Mouse (Mus musculus) midbrain, embryonic 10.5 days (tissue): ENCODE measurements at regions not wholly inside any gene's neighbourhood (a gene's known extent, or its start where the extent isn't known, plus 50 kb on each side); places are given as distances from the start of the nearest gene placed in this dataset.

Source experiments
- DNase-seq: peaks from one replicate; pipeline ENCODE4 v3.0.0-alpha.2; 2017; ENCODE audit warnings: low spot score
- H3K27ac ChIP-seq: fragments of 300-500 bp; sonication (generic); replicated peaks from 2 replicates; pipeline ENCODE4 v1.5.1; 2016; ENCODE audit warnings: mild to moderate bottlenecking
- H3K27me3 ChIP-seq: fragments of 300-500 bp; sonication (generic); 2 replicates; pipeline ENCODE4 v1.6.1; 2016; ENCODE audit warnings: low read depth, mild to moderate bottlenecking; ENCODE audit not compliant: poor library complexity, severe bottlenecking
- H3K36me3 ChIP-seq: fragments of 300-500 bp; sonication (generic); 2 replicates; pipeline ENCODE4 v1.6.1; 2016; ENCODE audit warnings: mild to moderate bottlenecking, moderate library complexity
- H3K4me1 ChIP-seq: fragments of 300-500 bp; sonication (generic); 2 replicates; pipeline ENCODE4 v1.6.1; 2016
- H3K4me3 ChIP-seq: fragments of 300-500 bp; sonication (generic); 2 replicates; pipeline ENCODE4 v1.5.1; 2016; ENCODE audit warnings: mild to moderate bottlenecking, moderate library complexity
- H3K9me3 ChIP-seq: fragments of 300-500 bp; sonication (generic); replicated peaks from 2 replicates; pipeline ENCODE4 v1.6.1; 2016; ENCODE audit warnings: mild to moderate bottlenecking
- WGBS: fragments of 180-500 bp; shearing (Covaris S2); methylation state at CpG from one replicate; pipeline ENCODE4 v1.1.7; 2016; 5-methylcytosine and 5-hydroxymethylcytosine counted together

GRCm38 (mm10) chr15:96944741-96945140 lies 111.0 kb downstream of the Slc38a4 start:
- Histone ChIP-seq H3K4me1 (no peaks in the 10 kb centered on the region), H3K9me3 (no peaks in the 10 kb centered on the region), H3K27ac (no peak overlapping the region), H3K36me3 (no peaks in the 10 kb centered on the region), H3K27me3 (no peaks in the 10 kb centered on the region), H3K4me3 (no peak overlapping the region)
- DNase-seq, result no peak
- WGBS, result 98% methylated on average over 4 of the region's 4 CpGs

- H3K4me3 ChIP-seq, result no peak overlapping the region
- 89% methylated on average over 4 of the region's 4 CpGs for WGBS
- H3K27ac ChIP-seq, result no peak overlapping the region
- H3K36me3 ChIP-seq, result no peaks in the 10 kb centered on the region
- no peak for DNase-seq
- H3K9me3 ChIP-seq, result no peaks in the 10 kb centered on the region
- H3K27me3 ChIP-seq, result no peaks in the 10 kb centered on the region
- H3K4me1 ChIP-seq, result no peaks in the 10 kb centered on the region
These were observed 113.1 kb downstream of the Slc38a4 start for GRCm38 (mm10) chr15:96942651-96943050.

GRCm38 (mm10) chr15:96938406-96938805 lies 117.3 kb downstream of the Slc38a4 start:
- 78% methylated on average over 4 of the region's 4 CpGs for WGBS
- Histone ChIP-seq H3K36me3 (no peaks in the 10 kb centered on the region), H3K27ac (no peak overlapping the region), H3K9me3 (no peaks in the 10 kb centered on the region), H3K27me3 (no peaks in the 10 kb centered on the region), H3K4me3 (no peak overlapping the region), H3K4me1 (peaks cover 6% of the 10 kb centered on the region)
- DNase-seq, result no peak

GRCm38 (mm10) chr15:96937623-96938022 lies 118.1 kb downstream of the Slc38a4 start:
- Histone ChIP-seq H3K4me1 (peaks cover 7% of the 10 kb centered on the region), H3K4me3 (no peak overlapping the region), H3K27me3 (no peaks in the 10 kb centered on the region), H3K27ac (no peak overlapping the region), H3K36me3 (no peaks in the 10 kb centered on the region), H3K9me3 (no peaks in the 10 kb centered on the region)
- WGBS, result 86% methylated on average over 6 of the region's 6 CpGs
- DNase-seq, result no peak

GRCm38 (mm10) chr15:96936705-96937346 lies 118.9 kb downstream of the Slc38a4 start:
- Histone ChIP-seq H3K36me3 (no peaks in the 10 kb centered on the region), H3K4me3 (peak overlapping the region; percentile 37; the same call in 1 of the 2 replicates), H3K27ac (no peak overlapping the region), H3K4me1 (peaks cover 7% of the 10 kb centered on the region), H3K27me3 (no peaks in the 10 kb centered on the region), H3K9me3 (no peaks in the 10 kb centered on the region)
- peak; percentile 83 for DNase-seq
- WGBS, result 9% methylated on average over 18 of the region's 18 CpGs

GRCm38 (mm10) chr15:96936216-96936615 lies 119.5 kb downstream of the Slc38a4 start:
- Histone ChIP-seq H3K27me3 (no peaks in the 10 kb centered on the region), H3K36me3 (no peaks in the 10 kb centered on the region), H3K9me3 (no peaks in the 10 kb centered on the region), H3K4me1 (peaks cover 7% of the 10 kb centered on the region), H3K4me3 (peak overlapping the region; percentile 37; the same call in 1 of the 2 replicates), H3K27ac (no peak overlapping the region)
- 86% methylated on average over 5 of the region's 5 CpGs for WGBS
- no peak for DNase-seq

- no peak for DNase-seq
- peaks cover 7% of the 10 kb centered on the region for H3K4me1 ChIP-seq
- WGBS, result 68% methylated on average over 3 of the region's 3 CpGs
These were observed 122.3 kb downstream of the Slc38a4 start for GRCm38 (mm10) chr15:96933451-96933850.

GRCm38 (mm10) chr15:96930531-96930930 lies 125.2 kb downstream of the Slc38a4 start:
- Histone ChIP-seq H3K27ac (no peak overlapping the region), H3K36me3 (no peaks in the 10 kb centered on the region), H3K27me3 (no peaks in the 10 kb centered on the region), H3K4me1 (0 out of 2 replicates have a peak, but pooled peaks cover 3% of the 10 kb centered on the region), H3K4me3 (no peak overlapping the region), H3K9me3 (no peaks in the 10 kb centered on the region)
- WGBS, result 77% methylated on average over 6 of the region's 6 CpGs
- no peak for DNase-seq

More at GRCm38 (mm10) chr15:96933451-96933850, 122.3 kb downstream of the Slc38a4 start:
- Histone ChIP-seq H3K4me3 (no peak overlapping the region), H3K36me3 (no peaks in the 10 kb centered on the region), H3K9me3 (no peaks in the 10 kb centered on the region), H3K27me3 (no peaks in the 10 kb centered on the region), H3K27ac (no peak overlapping the region)

GRCm38 (mm10) chr15:96929788-96930187 lies 126.0 kb downstream of the Slc38a4 start:
- H3K4me3 ChIP-seq, result no peak overlapping the region
- whole genome bisulfite sequencing, result 79% methylated on average over 4 of the region's 4 CpGs
- H3K27ac ChIP-seq, result no peak overlapping the region
- DNase-seq, result no peak
- no peaks in the 10 kb centered on the region for H3K27me3 ChIP-seq
- H3K36me3 ChIP-seq, result no peaks in the 10 kb centered on the region
- H3K4me1 ChIP-seq, result 0 out of 2 replicates have a peak, but pooled peaks cover 3% of the 10 kb centered on the region
- no peaks in the 10 kb centered on the region for H3K9me3 ChIP-seq

GRCm38 (mm10) chr15:96928692-96929091 lies 127.1 kb downstream of the Slc38a4 start:
- DNase-seq, result no peak
- 89% methylated on average over 4 of the region's 4 CpGs for WGBS
- H3K27ac ChIP-seq, result no peak overlapping the region
- no peaks in the 10 kb centered on the region for H3K9me3 ChIP-seq
- H3K4me1 ChIP-seq, result 0 out of 2 replicates have a peak, but pooled peaks cover 3% of the 10 kb centered on the region
- H3K4me3 ChIP-seq, result no peak overlapping the region
- no peaks in the 10 kb centered on the region for H3K36me3 ChIP-seq
- no peaks in the 10 kb centered on the region for H3K27me3 ChIP-seq

- Histone ChIP-seq H3K4me3 (no peak overlapping the region), H3K36me3 (no peaks in the 10 kb centered on the region), H3K27me3 (no peaks in the 10 kb centered on the region), H3K4me1 (no peaks in the 10 kb centered on the region), H3K27ac (no peak overlapping the region), H3K9me3 (no peaks in the 10 kb centered on the region)
- 89% methylated on average over 4 of the region's 4 CpGs for WGBS
- DNase-seq, result no peak
These were observed 128.1 kb downstream of the Slc38a4 start for GRCm38 (mm10) chr15:96927674-96928073.

- no peak for DNase-seq
- no peaks in the 10 kb centered on the region for H3K9me3 ChIP-seq
- no peaks in the 10 kb centered on the region for H3K36me3 ChIP-seq
- H3K27me3 ChIP-seq, result no peaks in the 10 kb centered on the region
- H3K4me1 ChIP-seq, result no peaks in the 10 kb centered on the region
- no peak overlapping the region for H3K27ac ChIP-seq
- no peak overlapping the region for H3K4me3 ChIP-seq
- WGBS, result 83% methylated on average over 1 of the region's 1 CpGs
These were observed 129.1 kb downstream of the Slc38a4 start for GRCm38 (mm10) chr15:96926660-96927059.

GRCm38 (mm10) chr15:96916586-96916985 lies 139.2 kb downstream of the Slc38a4 start:
- H3K36me3 ChIP-seq, result no peaks in the 10 kb centered on the region
- H3K4me1 ChIP-seq, result no peaks in the 10 kb centered on the region
- 90% methylated on average over 7 of the region's 7 CpGs for WGBS
- H3K27ac ChIP-seq, result no peak overlapping the region
- H3K9me3 ChIP-seq, result no peaks in the 10 kb centered on the region
- H3K4me3 ChIP-seq, result no peak overlapping the region
- no peaks in the 10 kb centered on the region for H3K27me3 ChIP-seq
- DNase-seq, result no peak
